Mouse (Mus musculus) heart, adult 2 months (tissue): Measurements from ENCODE around the gene Prpf4b.

ENCODE experiments used
- EP300 ChIP-seq: fragments of 200-500 bp; IDR thresholded peaks from 2 replicates; pipeline ENCODE4 v1.6.1; 2011; ENCODE audit warnings: low read depth, low read length, control low read depth; ENCODE audit not compliant: insufficient read depth
- POLR2A ChIP-seq: fragments of 200-500 bp; IDR thresholded peaks from 2 replicates; pipeline ENCODE4 v1.6.1; 2011; ENCODE audit warnings: mild to moderate bottlenecking, low read depth, low read length, control low read depth; ENCODE audit not compliant: insufficient read depth

- no peak for TF ChIP-seq POLR2A
- no peak for TF ChIP-seq EP300
Observed at GRCm38 (mm10) chr13:34857526-34857925, 17.6 kb upstream of the Prpf4b start.
